Mouse (Mus musculus) myocyte (in vitro differentiated cells): ENCODE measurements around the gene Ccdc85b. TPM values are rescaled to one million over a fixed set of nuclear protein-coding genes. Genes with fewer than 3 reads are reported as not detected.

Source experiments
- H3K27me3 ChIP-seq: one replicate; pipeline ENCODE4 v1.6.1; 2011; ENCODE audit not compliant: control insufficient read depth, insufficient read depth, insufficient read length
- H3K36me3 ChIP-seq: one replicate; pipeline ENCODE4 v1.6.1; 2011; ENCODE audit not compliant: control insufficient read depth, insufficient read depth
- H3K4me2 ChIP-seq: one replicate; pipeline ENCODE4 v1.6.1; 2011; ENCODE audit warnings: low read depth, control low read depth
- H3K4me3 ChIP-seq: one replicate; pipeline ENCODE4 v1.5.1; 2011; ENCODE audit warnings: mild to moderate bottlenecking, control low read depth, moderate library complexity
- H3K79me2 ChIP-seq: one replicate; pipeline ENCODE4 v1.6.1; 2011; ENCODE audit not compliant: control insufficient read depth, insufficient read depth
- H3ac ChIP-seq: one replicate; pipeline ENCODE4 v1.6.1; 2011; ENCODE audit not compliant: control insufficient read depth, insufficient read length
- MYOD1 ChIP-seq, 3 experiments: IDR thresholded peaks; one replicate each; pipeline ENCODE4 v1.6.1; 2011; ENCODE audit warnings: control low read depth in 2 of 3, low read depth in 2 of 3, mild to moderate bottlenecking in 2 of 3, moderate library complexity in 1 of 3; ENCODE audit not compliant: insufficient read length in 2 of 3, control insufficient read depth in 1 of 3
- MYOG ChIP-seq, 3 experiments: IDR thresholded peaks; one replicate each; pipeline ENCODE4 v1.6.1; 2011; ENCODE audit warnings: control low read depth in 2 of 3, low read depth in 2 of 3, mild to moderate bottlenecking in 2 of 3; ENCODE audit not compliant: insufficient read length in 2 of 3, control insufficient read depth in 1 of 3, insufficient read depth in 1 of 3
- SRF ChIP-seq: IDR thresholded peaks from one replicate; pipeline ENCODE4 v1.6.1; 2011; ENCODE audit warnings: low read depth; ENCODE audit not compliant: control insufficient read depth, insufficient read length
- TCF3 ChIP-seq: IDR thresholded peaks from one replicate; pipeline ENCODE4 v1.6.1; 2011; ENCODE audit warnings: low read depth, control low read depth; ENCODE audit not compliant: insufficient read length
- polyA plus RNA-seq: library from polyadenylated mRNA; unstranded; fragments of >200 nt; fragmentation: generic; extraction: Trizol; gene quantifications from one replicate; pipeline ENCODE4 v1.2.1, GENCODE M21; 2012; ENCODE audit warnings: missing spikeins

Ccdc85b gene
- polyA plus RNA-seq, 1 experiment, result 10.7 TPM

GRCm38 (mm10) chr19:5405924-5406323, 51.8 kb downstream of the Ccdc85b start:
- H3K79me2 ChIP-seq, result no peaks in the 10 kb centered on the region
- no peak overlapping the region for H3K4me3 ChIP-seq
- H3ac ChIP-seq, result no peak overlapping the region
- no peak for TF ChIP-seq MYOD1 (IDR thresholded peaks at IDR 0.05; ENCODE audit: control insufficient read depth in 1 of 3, insufficient read length in 2 of 3, low read depth in 2 of 3)
- no peak for TF ChIP-seq SRF
- no peak for TF ChIP-seq TCF3
- no peak for TF ChIP-seq MYOG (IDR thresholded peaks at IDR 0.05; ENCODE audit: control insufficient read depth in 1 of 3, insufficient read depth in 1 of 3, insufficient read length in 2 of 3, low read depth in 2 of 3)
- H3K27me3 ChIP-seq, result no peaks in the 10 kb centered on the region
- H3K4me2 ChIP-seq, result no peak overlapping the region
- no peaks in the 10 kb centered on the region for H3K36me3 ChIP-seq

Other genes starting within 250 kb of the Ccdc85b start
- 6.5 TPM for gene Pacs1, start 184.8 kb downstream of the Ccdc85b start, polyA plus RNA-seq
- 109 TPM for gene Sf3b2, start 162.4 kb downstream of the Ccdc85b start, polyA plus RNA-seq
- 0.05 TPM for gene Gal3st3, start 159.6 kb downstream of the Ccdc85b start, polyA plus RNA-seq
- gene Catsper1, start 122.2 kb downstream of the Ccdc85b start, polyA plus RNA-seq, result not detected
- 28.0 TPM for gene Cst6, start 108.3 kb downstream of the Ccdc85b start, polyA plus RNA-seq
- 52.9 TPM for gene Eif1ad, start 91.2 kb downstream of the Ccdc85b start, polyA plus RNA-seq
- gene Banf1, start 90.7 kb downstream of the Ccdc85b start, polyA plus RNA-seq, result 337 TPM
- gene Sart1, start 69.2 kb downstream of the Ccdc85b start, polyA plus RNA-seq, result 55.6 TPM
- 0.37 TPM for gene Tsga10ip, start 55.4 kb downstream of the Ccdc85b start, polyA plus RNA-seq
- gene Drap1, start 32.9 kb downstream of the Ccdc85b start, polyA plus RNA-seq, result 481 TPM
- 69.9 TPM for gene AI837181, start 32.8 kb downstream of the Ccdc85b start, polyA plus RNA-seq
- 15.4 TPM for gene Fosl1, start 10.3 kb downstream of the Ccdc85b start, polyA plus RNA-seq
- gene Fibp, start 2.7 kb upstream of the Ccdc85b start, polyA plus RNA-seq, result 122 TPM
- gene Ctsw, start 10.6 kb upstream of the Ccdc85b start, polyA plus RNA-seq, result 7.2 TPM
- gene Efemp2, start 16.1 kb upstream of the Ccdc85b start, polyA plus RNA-seq, result 81.3 TPM
- gene Mus81, start 30.5 kb upstream of the Ccdc85b start, polyA plus RNA-seq, result 66.4 TPM
- 948 TPM for gene Cfl1, start 32.6 kb upstream of the Ccdc85b start, polyA plus RNA-seq
- gene 1700020D05Rik, start 45.9 kb upstream of the Ccdc85b start, polyA plus RNA-seq, result 0.17 TPM
- gene Snx32, start 52.6 kb upstream of the Ccdc85b start, polyA plus RNA-seq, result 7.8 TPM
- not detected for gene Ovol1, start 102.8 kb upstream of the Ccdc85b start, polyA plus RNA-seq
- gene Ap5b1, start 110.1 kb upstream of the Ccdc85b start, polyA plus RNA-seq, result 3.2 TPM
- gene Rnaseh2c, start 144.0 kb upstream of the Ccdc85b start, polyA plus RNA-seq, result 31.9 TPM
- gene Kat5, start 152.3 kb upstream of the Ccdc85b start, polyA plus RNA-seq, result 37.1 TPM
- 58.0 TPM for gene Rela, start 179.6 kb upstream of the Ccdc85b start, polyA plus RNA-seq
- 14.4 TPM for gene Sipa1, start 205.8 kb upstream of the Ccdc85b start, polyA plus RNA-seq
- 19.0 TPM for gene Map3k11, start 230.8 kb upstream of the Ccdc85b start, polyA plus RNA-seq
- 34.9 TPM for gene Pcnx3, start 231.0 kb upstream of the Ccdc85b start, polyA plus RNA-seq
- gene Kcnk7, start 246.5 kb upstream of the Ccdc85b start, polyA plus RNA-seq, result 0.12 TPM